Mouse (Mus musculus): ENCODE results near the gene Fgf11.

Gene Fgf11

GRCm38 (mm10) chr11:69818365-69818764 is 16.7 kb upstream of the Fgf11 start, which contains the start of gene Spem2:
Spem2 (minus strand) TSS chr11:69818465.
- in situ Hi-C loops (cut with MboI, MseI) = no loop called here

GRCm38 (mm10) chr11:69816520-69816919 is 14.9 kb upstream of the Fgf11 start:
- in situ Hi-C loops (cut with MboI, MseI) = no loop called here

- in situ Hi-C loops (cut with MboI, MseI) = no loop called here
Observed at GRCm38 (mm10) chr11:69815155-69815554, 13.5 kb upstream of the Fgf11 start, which contains the start of gene Gm39566. Gm39566 (minus strand) TSS chr11:69815298.

- in situ Hi-C loops (cut with MboI, MseI) = no loop called here
Observed at GRCm38 (mm10) chr11:69810280-69810679, 8.6 kb upstream of the Fgf11 start.

- in situ Hi-C loops (cut with MboI, MseI) = loop anchor here in 1 of 2 experiments (5.0 kb wide), 1 partner anchor 70 kb away; the partner anchor contains the start of gene Tmem95
Observed at GRCm38 (mm10) chr11:69807641-69808040, 6.0 kb upstream of the Fgf11 start.

- in situ Hi-C loops (cut with MboI, MseI) = loop anchor here in 1 of 2 experiments (5.0 kb wide), 1 partner anchor 71 kb away; the partner anchor contains the start of gene Tmem95
Observed at GRCm38 (mm10) chr11:69806378-69806777, 4.7 kb upstream of the Fgf11 start.

GRCm38 (mm10) chr11:69804972-69805909 is 3.6 kb upstream of the Fgf11 start, which contains the start of gene Tmem102:
Tmem102 (minus strand) TSS chr11:69805624.
- in situ Hi-C loops (cut with MboI, MseI) = loop anchor here (5.0 kb wide), 1 partner anchor 72 kb away; the partner anchor contains the start of gene Tmem95 (in 2 of the 2)

- in situ Hi-C loops (cut with MboI, MseI) = loop anchor here in 1 of 2 experiments (5.0 kb wide), 1 partner anchor 73 kb away; the partner anchor contains the start of gene Tmem95
Observed at GRCm38 (mm10) chr11:69804652-69804940, 2.9 kb upstream of the Fgf11 start.

- in situ Hi-C loops (cut with MboI, MseI) = loop anchor here in 1 of 2 experiments (5.0 kb wide), 1 partner anchor 73 kb away; the partner anchor contains the start of gene Tmem95
Observed at GRCm38 (mm10) chr11:69803786-69804651, 2.4 kb upstream of the Fgf11 start.

GRCm38 (mm10) chr11:69803328-69803727 is 1.7 kb upstream of the Fgf11 start:
- in situ Hi-C loops (cut with MboI, MseI) = loop anchor here in 1 of 2 experiments (5.0 kb wide), 1 partner anchor 74 kb away; the partner anchor contains the start of gene Tmem95

GRCm38 (mm10) chr11:69802648-69803105 is 1.0 kb upstream of the Fgf11 start:
- in situ Hi-C loops (cut with MboI, MseI) = loop anchor here in 1 of 2 experiments (5.0 kb wide), 1 partner anchor 75 kb away; the partner anchor contains the start of gene Tmem95

- in situ Hi-C loops (cut with MboI, MseI) = loop anchor here in 1 of 2 experiments (5.0 kb wide), 1 partner anchor 77 kb away; the partner anchor contains the start of gene Tmem95
Observed at GRCm38 (mm10) chr11:69800392-69801197, 1.1 kb downstream of the Fgf11 start.

GRCm38 (mm10) chr11:69800138-69800391 is 1.6 kb downstream of the Fgf11 start:
- in situ Hi-C loops (cut with MboI, MseI) = loop anchor here in 1 of 2 experiments (5.0 kb wide), 1 partner anchor 77 kb away; the partner anchor contains the start of gene Tmem95

GRCm38 (mm10) chr11:69799394-69800137 is 2.1 kb downstream of the Fgf11 start:
- in situ Hi-C loops (cut with MboI, MseI) = loop anchor here in 1 of 2 experiments (5.0 kb wide), 1 partner anchor 78 kb away; the partner anchor contains the start of gene Tmem95

- in situ Hi-C loops (cut with MboI, MseI) = no loop called here
Observed at GRCm38 (mm10) chr11:69797924-69798323, 3.7 kb downstream of the Fgf11 start.

- in situ Hi-C loops (cut with MboI, MseI) = no loop called here
Observed at GRCm38 (mm10) chr11:69795983-69796435, 5.6 kb downstream of the Fgf11 start.

- in situ Hi-C loops (cut with MboI, MseI) = no loop called here
Observed at GRCm38 (mm10) chr11:69795168-69795982, 6.3 kb downstream of the Fgf11 start, which contains the start of gene Chrnb1. Chrnb1 (minus strand) TSS chr11:69795943.

GRCm38 (mm10) chr11:69793429-69793828 is 8.2 kb downstream of the Fgf11 start:
- in situ Hi-C loops (cut with MboI, MseI) = no loop called here

GRCm38 (mm10) chr11:69791420-69791819 is 10.2 kb downstream of the Fgf11 start:
- in situ Hi-C loops (cut with MboI, MseI) = no loop called here
